Mouse (Mus musculus) right cerebral cortex, postnatal 36 days (tissue): ENCODE measurements at regions not wholly inside any gene's neighbourhood (a gene's known extent, or its start where the extent isn't known, plus 50 kb on each side); places are given as distances from the start of the nearest gene placed in this dataset.
A peak's percentile ranks its signal among the peaks of the same experiment; 100 is the strongest.

Experiments used
- DNase-seq, 2 experiments: peaks; one replicate each; pipeline ENCODE4 v3.0.0; 2022; ENCODE audit warnings: low spot score in 2 of 2, mixed read lengths in 1 of 2

DNA sequence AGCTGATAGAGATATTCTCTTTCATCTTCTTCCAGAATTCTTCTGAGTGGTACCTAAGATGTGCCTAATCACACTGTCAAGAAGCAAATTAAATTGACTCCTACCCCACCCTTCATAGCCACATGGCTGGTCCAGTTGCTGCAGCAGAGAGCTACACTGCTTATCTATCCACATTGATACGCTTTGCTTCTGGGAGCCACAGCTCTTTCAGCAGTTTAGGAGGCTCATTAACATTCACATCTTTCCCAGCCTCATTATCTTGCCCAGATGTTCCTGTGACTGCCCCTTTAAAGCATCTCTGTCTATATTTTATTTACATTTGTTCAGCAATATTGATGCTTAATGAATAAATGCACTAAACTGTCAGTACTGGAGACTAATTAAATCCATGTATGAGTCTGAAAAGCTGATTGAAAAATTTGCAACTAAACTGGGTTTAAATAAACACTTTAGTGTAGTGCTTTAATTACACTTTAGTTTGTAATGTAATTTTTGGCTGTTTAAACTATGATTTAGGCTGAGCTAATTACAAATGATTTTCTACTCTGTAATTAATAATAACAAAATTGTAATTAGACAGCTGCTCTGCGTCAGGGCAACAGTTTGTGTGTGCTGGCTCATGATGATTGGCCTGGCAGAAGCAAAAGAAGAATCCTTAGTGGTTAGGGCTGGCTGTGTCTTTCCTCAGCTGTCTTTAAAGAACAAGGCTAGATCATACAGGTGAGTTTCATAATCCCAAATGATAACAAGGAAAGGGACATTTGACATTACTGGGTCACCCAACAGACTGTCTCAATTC lies 632.5 kb upstream of the Tle4 start:
- no peak for DNase-seq

DNA sequence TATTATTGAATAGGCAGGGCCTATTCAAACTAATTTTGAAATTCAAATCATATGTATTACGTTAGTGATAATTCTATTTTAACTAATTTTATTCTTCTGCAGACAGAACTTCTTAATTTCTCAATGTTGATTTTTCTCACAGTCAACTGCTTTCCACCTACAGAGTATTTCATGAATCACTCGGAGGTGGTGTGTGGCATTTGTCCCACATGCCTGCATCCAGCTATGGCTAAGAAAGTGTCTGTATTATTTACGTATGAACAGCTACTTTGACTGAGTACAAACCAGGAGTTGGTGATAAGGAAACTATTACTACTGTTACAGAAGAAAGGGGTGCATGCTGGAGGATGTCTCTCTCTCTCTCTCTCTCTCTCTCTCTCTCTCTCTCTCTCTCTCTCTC lies 619.5 kb upstream of the Tle4 start:
- peak; percentile 14 to 24 for DNase-seq

DNA sequence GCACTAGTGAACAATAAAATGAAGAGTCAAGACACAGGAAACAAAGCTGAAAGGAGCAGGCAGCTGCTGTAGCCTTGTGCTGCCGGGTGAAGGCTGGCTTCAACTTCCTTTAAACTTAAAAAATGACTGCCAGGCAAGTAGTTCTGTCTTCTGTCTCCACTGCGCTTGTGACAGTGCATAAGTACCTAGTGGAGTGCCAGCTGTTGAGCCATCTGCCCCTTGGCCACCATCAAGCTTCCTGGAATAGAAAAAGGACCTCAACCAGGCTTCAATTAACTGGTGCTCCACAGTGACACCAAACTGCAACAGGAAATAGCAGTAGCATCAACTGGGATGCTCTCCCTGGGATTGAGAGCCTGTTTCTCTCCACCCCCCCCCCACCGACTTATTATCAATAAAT lies 616.8 kb upstream of the Tle4 start:
- DNase-seq: no peak

DNA sequence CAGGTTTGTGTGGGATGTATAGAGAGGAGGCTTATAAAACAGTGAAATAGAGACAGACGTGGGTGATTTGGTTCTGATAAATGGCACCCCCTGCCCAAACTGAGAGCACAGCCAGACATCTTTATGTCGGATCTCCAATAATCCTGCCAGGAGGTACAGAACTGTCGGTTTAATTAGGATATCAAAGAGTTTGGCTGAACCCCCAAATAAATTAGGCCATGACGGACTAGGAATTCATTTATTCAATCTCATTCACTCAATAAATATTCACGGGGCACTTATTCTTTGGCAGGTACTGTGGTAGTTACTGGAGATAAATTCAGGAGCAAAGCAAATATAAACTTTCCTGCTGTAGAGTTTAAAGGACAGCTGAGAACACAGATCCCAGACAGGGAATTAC lies 615.0 kb upstream of the Tle4 start:
- no peak for DNase-seq

DNA sequence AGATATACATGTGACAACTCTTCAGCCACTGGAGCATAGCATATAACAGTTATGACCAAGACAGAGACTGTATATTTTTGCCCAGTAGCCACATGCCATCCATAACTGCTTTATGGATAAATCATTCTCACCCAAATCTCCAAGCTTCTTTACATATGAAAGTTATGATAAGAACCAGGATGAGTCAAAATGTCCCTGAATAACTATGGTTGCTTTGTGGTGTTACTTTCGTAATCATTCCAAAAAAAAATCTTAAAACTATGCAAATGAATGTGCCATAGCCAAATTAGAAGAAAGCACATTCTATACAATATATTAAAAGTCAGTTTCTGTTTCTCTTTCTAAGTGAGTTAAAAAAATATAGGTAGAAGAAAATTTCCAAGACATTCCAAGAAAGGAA lies 605.2 kb upstream of the Tle4 start:
- DNase-seq: no peak

DNA sequence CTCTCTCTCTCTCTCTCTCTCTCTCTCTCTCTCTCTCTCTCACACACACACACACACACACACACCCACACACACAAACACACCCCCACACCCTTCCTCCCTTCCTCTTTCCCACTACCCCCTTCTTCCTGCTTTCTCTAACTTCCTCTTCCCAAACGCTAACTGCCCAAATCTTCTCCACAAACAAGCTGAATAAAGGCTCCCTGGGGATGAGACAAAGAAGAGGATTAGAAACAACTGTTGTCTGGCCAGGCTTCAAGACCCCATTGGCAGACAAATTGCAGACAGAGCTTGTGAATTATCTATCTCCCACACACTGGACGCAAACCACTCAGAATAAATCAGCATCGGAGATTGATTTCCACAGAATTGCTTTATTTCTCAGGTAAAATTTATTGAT lies 603.4 kb upstream of the Tle4 start:
- DNase-seq: no peak

DNA sequence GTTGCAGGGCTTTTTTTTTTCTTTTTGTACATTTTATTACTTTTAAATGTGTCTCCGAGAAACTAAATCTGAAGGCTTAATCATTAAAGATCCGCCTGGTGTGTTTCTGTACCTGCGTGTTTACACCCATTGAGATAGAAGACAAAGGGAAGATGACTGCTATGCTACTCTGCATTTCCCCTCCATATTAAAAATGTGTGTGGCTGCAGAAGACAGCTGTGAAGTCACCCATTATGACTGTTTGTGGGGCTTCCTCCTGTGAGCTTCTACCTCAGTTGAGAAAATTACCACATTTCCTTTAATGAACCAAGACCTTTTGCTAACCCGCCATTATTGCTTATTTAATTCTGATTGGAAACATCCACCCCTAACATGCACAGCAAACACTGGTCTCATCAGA lies 602.9 kb upstream of the Tle4 start:
- DNase-seq: no peak

DNA sequence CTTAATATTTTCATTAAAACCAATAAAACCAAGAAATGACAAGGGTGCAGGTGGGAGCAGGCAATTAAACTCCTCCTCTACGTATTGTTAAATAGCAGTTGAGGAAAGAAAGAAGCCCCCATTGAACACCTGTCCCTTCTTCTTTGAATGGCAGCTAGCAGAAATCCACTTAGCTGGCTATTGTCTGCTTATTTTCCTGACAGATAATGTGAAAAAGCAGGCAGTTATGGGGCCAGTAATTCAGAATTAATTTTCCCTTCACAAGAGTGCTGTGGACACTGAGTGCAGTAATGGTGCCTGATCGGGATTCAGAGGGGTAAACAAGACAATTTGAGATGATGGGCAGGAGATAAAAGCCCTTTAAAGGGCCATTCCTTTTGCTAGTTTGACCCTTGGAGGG lies 602.5 kb upstream of the Tle4 start:
- DNase-seq: no peak

DNA sequence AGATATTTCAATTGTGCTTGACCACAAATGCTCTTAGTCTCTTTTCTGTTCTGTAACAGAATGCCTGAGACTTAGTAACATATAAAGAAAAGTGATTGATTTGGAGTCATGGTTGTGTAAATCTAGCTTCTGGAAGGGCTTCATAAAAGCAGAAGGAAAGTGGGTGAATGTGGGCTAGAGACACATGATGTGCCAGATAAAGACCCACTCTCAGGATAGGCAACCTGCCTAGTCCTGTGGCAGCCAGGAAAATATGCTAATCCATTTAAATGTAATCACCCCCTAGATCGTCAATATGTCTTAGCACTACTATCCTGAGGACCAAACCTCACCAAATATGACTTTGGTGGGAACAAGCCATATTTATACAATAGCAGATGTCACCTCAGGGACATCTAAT lies 601.8 kb upstream of the Tle4 start:
- DNase-seq: no peak

DNA sequence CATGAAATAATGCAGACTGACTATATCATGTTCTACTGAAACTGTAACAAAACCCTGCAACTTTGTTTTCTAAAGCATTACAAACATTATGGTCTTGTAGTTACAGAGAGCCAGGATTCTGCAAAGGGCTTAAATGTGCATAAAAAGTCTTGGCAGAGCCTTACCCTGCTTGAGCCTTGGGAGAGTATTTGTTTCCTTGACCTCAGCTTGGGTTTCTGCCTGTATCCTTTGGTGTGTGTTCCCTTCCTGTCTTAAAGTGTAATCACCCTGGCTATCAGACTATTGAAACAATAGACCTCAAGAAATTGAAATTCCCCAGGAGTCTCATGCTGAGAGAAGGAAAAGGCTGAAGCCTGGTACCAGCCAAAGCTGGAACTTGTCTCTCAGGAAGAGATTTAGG lies 577.4 kb upstream of the Tle4 start:
- no peak for DNase-seq

DNA sequence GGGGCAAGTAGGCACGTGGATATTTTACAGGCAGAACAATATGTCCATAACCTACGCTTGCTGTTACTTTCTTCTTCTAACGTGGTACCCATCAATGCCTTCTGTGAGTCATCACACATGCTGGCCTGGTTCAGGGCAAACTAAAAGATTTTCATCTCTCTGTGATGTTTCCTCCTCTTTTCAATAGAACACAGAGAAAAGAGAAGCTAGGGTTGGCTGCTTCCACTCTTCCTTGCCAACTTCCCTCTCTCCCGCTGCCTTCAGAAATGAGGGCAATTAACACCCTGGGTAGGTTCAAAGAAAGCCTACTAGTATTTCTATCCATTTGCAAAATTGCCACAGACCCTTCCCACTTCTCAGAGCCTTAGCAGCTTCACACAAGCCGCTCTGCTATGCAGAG lies 575.5 kb upstream of the Tle4 start:
- DNase-seq: no peak

DNA sequence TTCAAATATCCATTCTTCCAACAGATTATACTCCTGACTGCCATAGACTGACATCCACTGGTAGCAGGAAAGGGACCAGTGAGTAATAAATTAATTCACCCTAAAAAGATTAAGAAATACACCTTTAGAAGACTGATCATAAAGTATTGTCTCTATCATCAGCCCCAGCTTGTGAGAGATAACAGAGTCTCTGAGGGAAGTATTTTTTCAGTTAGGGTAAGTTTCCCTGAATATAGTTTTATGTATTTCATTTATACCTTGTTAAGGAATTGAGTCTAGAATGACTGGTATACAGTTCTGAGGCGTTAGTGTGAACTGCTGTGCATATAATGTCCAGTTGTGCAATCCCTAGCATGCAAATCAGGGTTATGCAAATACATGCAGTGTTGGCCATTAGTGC lies 569.3 kb upstream of the Tle4 start:
- no peak for DNase-seq

DNA sequence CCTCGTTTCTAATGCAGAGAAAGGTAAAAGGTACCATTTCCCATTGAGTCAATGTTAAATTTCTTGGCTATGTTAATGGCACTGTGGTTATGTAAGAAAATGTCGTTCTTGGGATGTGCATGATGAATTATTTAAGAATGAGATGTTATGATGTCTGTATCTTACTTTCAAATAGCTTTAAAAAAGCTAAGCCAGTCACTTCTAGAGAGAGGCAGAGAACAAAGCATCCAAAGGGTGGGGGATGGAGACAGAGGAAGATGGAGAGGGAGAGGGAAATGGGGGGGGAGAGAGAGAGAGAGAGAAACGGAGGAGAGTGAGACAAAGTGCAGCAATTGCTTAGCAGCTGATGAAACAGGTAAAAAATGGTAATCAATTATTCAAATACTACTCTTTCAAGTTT lies 562.8 kb upstream of the Tle4 start:
- DNase-seq: no peak

DNA sequence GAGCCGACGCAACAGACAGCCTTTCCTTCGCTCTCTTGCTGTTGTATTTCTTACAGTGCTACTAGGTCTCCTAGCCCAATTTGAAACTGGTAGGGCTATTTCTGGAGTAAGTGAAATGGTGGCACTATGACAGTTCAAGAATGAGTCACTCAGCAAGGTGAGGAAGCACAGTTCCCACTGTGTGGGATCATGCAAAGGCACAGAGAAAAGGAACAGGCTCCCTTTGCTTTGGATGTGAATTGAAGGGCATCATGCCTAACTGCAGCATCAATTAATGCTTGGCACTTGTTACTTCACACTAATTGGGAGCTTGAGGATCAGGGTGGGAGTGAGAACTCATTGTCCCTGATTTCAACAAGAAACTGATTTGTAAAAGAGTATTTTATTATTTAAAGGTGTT lies 560.8 kb upstream of the Tle4 start:
- peak in 1 of 2 experiments; percentile 20 for DNase-seq

DNA sequence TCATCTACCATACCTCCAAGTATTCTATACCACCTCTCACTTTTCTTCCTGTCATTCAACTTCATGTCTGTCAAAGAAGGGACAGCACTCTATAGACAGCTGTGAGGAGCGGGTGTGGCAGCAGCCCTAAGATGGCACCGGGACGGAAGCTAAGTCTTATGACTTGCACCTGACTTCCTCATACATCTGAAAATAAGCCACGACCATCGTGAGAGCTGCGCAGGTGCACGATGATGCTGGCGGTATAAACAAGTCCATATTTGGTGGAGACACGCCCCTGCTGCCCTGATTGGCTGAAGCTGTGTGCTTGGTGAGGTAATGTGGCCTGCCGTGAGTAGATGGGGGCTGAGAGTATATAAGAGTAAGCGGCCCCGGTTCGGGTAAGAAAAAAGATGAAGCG lies 560.3 kb upstream of the Tle4 start:
- DNase-seq: no peak

DNA sequence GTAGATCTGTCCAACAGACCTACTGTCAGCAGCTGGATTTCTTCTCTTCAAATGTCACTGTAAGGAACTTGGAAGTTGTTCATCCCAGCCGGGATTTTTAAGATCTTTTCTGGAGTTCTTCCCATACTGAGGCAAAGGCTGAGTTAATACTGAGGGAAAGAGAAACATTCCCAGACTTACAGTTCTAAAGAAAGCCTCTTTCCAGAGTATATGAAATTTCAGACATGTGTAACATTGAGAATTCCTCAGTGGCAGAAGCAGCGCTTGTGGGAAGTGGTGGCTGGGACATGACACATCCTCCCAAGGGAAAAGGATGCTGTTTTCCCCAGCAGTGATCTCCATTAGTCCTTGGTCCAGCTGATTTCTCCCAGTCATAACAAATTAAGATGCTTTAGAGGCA lies 556.8 kb upstream of the Tle4 start:
- no peak for DNase-seq

DNA sequence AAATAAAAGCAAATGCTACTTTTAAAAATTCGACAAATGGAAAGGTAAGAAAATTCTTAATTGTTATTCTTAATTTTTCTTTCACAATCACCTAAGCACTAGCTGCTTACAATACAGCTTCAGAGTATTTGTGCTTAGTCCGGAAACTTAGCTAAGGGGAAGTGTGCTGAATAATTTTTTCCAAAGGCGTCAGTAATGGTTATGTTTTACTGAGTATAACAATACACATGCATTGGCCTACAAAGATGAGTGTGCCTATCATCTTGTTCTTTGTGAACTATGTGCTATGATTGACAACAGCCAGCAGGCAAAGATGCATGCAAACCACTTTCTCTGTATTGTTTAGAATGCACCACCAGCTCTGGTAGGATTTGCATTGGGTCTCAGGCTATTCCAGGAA lies 548.5 kb upstream of the Tle4 start:
- DNase-seq: no peak

DNA sequence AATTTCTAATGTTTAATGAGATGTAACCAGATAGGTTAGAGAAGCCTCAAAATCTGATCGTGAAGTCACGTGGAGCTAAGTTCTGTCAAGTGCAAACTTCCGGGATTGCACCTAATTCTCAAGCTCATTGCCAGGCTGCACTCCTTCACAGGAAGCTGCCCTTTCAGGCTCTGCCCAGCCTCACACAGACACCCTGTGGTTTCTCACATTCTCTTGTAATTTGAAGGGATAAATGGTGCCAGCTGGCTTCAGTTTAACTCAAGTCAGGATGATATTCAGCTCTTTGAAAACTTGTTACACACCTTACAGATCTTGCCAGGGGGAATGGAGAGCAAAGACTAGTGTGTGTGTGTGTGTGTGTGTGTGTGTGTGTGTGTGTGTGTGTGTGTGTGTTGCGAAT lies 529.3 kb upstream of the Tle4 start:
- DNase-seq: no peak

DNA sequence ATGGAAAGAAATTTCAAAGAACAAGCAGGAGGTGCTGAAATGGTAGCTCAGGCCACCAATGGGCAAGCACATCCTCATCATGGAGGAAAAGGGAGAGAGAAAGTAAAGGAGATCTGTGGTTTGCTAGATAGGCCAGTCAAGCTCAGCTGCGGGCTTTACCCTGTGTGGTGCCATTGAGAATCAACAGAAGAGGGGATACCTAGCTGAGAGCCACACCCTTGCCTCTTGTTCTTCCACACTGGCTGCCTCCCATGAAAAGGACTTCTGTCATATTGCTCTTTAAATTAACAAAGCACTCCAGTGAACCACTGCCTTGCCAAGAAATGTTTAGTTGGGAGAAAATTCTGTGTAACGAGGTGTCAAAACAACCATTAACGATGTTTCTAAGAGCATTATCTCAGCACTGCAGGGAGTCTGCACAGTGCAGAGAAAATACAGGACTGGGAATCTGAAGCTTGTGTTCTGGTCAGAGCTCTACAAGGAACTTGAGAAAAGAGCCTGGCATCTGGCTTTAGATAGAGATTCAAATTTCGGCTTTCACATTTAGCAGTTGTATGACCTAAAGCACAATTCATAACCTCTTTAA lies 510.7 kb upstream of the Tle4 start:
- no peak for DNase-seq

DNA sequence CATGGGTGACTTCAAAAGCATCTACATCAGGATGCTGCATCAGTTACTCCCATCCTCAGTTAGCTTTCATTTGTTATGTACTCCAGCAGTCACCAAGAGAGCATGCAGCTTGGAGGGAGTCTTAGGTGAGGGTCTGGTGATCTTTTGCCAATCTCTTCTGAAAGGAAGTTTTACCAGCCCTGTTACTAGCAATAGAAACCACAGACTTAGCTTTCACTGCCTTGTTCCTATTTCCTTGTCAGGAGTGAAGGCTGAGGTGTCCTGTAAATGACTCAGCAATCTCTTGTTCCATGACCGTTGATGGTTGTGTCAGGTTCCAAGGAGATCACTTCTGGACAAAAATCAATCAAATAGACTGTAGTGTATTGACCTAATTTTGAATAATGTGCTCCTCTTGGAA lies 497.2 kb upstream of the Tle4 start:
- no peak for DNase-seq

DNA sequence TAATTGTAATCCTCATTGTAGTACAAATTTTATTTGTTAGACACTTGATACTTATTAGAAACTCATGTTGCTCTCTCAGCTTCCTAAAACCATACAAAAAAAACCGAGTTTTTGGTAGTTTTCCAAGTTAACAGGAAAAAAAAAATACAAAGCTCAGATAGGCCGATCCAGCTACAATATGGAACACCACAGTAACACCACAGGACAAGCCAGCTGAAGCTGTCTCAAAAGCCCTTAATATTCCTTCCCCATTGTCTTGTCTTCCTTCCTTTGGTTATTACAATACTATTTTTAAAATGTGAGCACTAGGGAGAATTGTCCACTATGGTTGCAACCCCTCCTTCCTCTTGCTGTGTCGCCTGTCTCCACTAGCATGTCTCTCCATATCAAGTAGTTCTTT lies 495.7 kb upstream of the Tle4 start:
- no peak for DNase-seq

DNA sequence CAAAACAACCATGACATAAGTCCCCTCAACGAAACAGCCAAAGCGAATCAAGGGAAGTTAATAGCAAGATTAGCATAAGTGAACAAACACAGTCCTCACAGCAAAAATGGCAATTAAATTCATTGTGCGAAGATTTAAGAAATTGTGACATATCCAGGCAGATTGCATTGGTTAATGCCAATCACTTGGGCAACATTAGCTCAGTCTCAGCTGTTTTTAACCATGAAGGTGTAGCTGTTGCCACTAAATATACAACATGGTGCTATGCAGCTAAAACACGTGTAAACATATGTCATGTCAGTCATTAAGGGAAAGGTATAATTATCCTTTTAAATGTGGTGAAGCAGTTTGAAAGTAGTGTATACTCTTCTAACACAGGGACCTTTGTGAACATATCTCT lies 482.8 kb upstream of the Tle4 start:
- DNase-seq: no peak

DNA sequence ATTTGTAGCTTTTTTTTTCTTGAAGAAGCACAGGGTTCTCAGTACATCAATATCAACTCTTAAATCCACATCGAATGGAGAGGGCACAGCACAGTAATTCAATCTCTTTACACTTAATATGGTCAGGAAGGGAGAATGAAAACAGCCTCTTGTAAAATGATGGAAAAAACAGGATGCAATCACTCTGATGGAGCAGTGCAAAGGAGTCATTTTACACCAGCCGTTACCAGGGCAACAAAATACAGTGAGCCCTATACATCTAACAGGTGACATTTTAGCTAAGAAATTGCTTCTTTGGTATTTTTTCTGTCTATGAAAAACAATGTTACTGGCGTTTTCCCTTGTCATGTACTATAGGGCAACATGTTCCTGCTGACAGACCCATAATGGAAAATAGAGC lies 459.9 kb upstream of the Tle4 start:
- no peak for DNase-seq

DNA sequence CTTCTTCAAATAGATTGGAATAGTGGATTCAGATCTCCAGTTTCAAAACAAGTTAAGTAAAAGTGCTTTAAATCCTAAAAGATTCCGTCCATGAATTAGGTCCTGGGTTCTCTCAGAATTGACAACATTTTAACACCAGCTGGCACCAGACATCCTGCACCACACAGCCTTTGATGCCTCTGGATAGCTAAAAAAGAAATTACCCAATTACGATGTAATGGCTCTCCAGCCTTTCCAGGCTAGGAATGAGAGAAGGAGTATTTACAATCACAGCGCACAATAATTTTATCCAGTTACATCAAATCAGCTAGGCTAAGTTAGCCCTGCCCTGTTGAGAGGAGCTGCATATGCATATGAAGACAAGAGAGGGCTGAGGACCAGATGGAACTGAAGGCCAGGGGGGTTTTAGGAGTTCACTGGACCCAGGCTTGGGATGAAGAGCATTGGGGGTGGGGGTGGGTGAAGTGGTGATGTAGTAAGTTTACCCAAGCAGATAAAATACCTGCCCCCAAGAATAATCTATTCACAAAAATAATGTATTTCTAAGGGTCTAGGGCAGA lies 455.8 kb upstream of the Tle4 start:
- no peak for DNase-seq
